Mouse (Mus musculus): ENCODE measurements around the gene Pcp4. TPM values are rescaled to one million over a fixed set of nuclear protein-coding genes. Genes with fewer than 3 reads are reported as not detected.

Pcp4 gene
- total and polyA plus RNA-seq, 3 experiments: 2.4 to 3.3 TPM; not detected in 1

DNA sequence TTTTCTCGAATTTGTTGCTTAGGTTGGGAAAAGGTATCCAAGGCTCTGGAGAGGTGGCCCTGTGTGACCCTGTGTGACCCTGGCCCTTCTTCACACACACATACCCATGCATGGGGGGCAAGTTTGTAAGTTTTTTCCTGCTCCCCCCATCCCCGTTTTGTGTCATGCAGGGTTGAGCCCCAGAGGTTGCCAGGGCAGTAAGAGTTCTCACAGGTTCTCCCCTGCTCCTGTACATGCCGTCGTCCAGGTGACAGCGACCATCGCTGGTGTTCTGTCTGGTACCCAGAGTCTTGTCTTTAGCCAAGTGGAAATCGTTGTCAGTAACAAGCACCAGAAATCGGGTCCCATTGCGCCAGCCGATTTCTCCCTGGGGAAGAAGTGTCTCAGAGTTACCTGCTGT is 34.1 kb upstream of the Pcp4 start:
- Histone ChIP-seq H3K9me3 (replicated peaks; ENCODE audit: low read length) (no peaks in the 10 kb centered on the region), H3K4me3 (replicated peaks in 1 of 3; ENCODE audit: low read depth in 2 of 3, low read length in 2 of 3, poor library complexity in 1 of 3) (no peak overlapping the region), H3K27me3 (replicated peaks) (peaks cover 3% of the 10 kb centered on the region), H3K4me2 (ENCODE audit: insufficient read depth, low read depth, poor library complexity, severe bottlenecking) (no peak overlapping the region), H3K9ac (ENCODE audit: insufficient read depth, low read depth) (no peak overlapping the region), H3K79me2 (replicated peaks; ENCODE audit: control insufficient read depth, extremely low read depth, insufficient read depth, poor library complexity, severe bottlenecking) (no peaks in the 10 kb centered on the region), H3K4me1 (ENCODE audit: control insufficient read depth in 1 of 2, insufficient read depth in 2 of 2) (peaks cover 0 to 20% of the 10 kb centered on the region in 2 experiments; a peak in 2 of 4 replicates), H3K36me3 (replicated peaks in 1 of 2; ENCODE audit: control insufficient read depth in 1 of 2, insufficient read depth in 1 of 2, low read length in 1 of 2) (no peaks in the 10 kb centered on the region), H3K27ac (ENCODE audit: insufficient read depth, low read depth) (no peak overlapping the region)
- dilution Hi-C loops (cut with MboI; ENCODE audit: extremely low pct_ligation_motif_present, extremely low pct_unique_long_range_greater_than_20kb, low sequenced_read_pairs): no loop called here
- in situ Hi-C loops (cut with MboI; ENCODE audit: low pct_ligation_motif_present, low pct_unique_long_range_greater_than_20kb, low sequenced_read_pairs): no loop called here
- no peak for TF ChIP-seq E2F4 (IDR thresholded peaks at IDR 0.05; ENCODE audit: insufficient replicate concordance, low read depth, low read length)
- no peak for TF ChIP-seq UBTF (IDR thresholded peaks at IDR 0.05; ENCODE audit: low read depth, low read length)
- TF ChIP-seq RAD21 (IDR thresholded peaks at IDR 0.05; ENCODE audit: low read depth, low read length): no peak
- TF ChIP-seq JUN (IDR thresholded peaks at IDR 0.05; ENCODE audit: insufficient read depth, low read depth, low read length): no peak
- TF ChIP-seq NRF1 (IDR thresholded peaks at IDR 0.05; ENCODE audit: low read depth, low read length): no peak
- TF ChIP-seq MAX (IDR thresholded peaks at IDR 0.05; ENCODE audit: low read length): no peak
- no peak for TF ChIP-seq CTCF (conservative IDR thresholded peaks at IDR 0.05 in 1 of 2, IDR thresholded peaks at IDR 0.05 in 1 of 2; ENCODE audit: low read depth in 2 of 2, low read length in 2 of 2)
- TF ChIP-seq HCFC1 (IDR thresholded peaks at IDR 0.05; ENCODE audit: low read depth, low read length): no peak
- no peak for TF ChIP-seq IRF4 (IDR thresholded peaks at IDR 0.05; ENCODE audit: low read depth, low read length)
- no peak for TF ChIP-seq CHD2 (IDR thresholded peaks at IDR 0.05; ENCODE audit: low read length)
- TF ChIP-seq TBP (conservative IDR thresholded peaks at IDR 0.05; ENCODE audit: low read depth, low read length): no peak
- no peak for TF ChIP-seq SMC3 (IDR thresholded peaks at IDR 0.05; ENCODE audit: low read depth, low read length)
- no peak for TF ChIP-seq ZC3H11A (IDR thresholded peaks at IDR 0.05; ENCODE audit: low read depth, low read length)
- no peak for TF ChIP-seq NELFE (IDR thresholded peaks at IDR 0.05; ENCODE audit: low read depth, low read length)
- no peak for TF ChIP-seq USF1 (IDR thresholded peaks at IDR 0.05; ENCODE audit: low read depth, low read length)
- no peak for TF ChIP-seq ZNF384 (IDR thresholded peaks at IDR 0.05; ENCODE audit: low read depth, low read length)
- no peak for TF ChIP-seq KAT2A (IDR thresholded peaks at IDR 0.05; ENCODE audit: insufficient replicate concordance, low read length)
- TF ChIP-seq ETS1 (conservative IDR thresholded peaks at IDR 0.05; ENCODE audit: low read depth, low read length): no peak
- TF ChIP-seq MAZ (IDR thresholded peaks at IDR 0.05; ENCODE audit: low read depth, low read length): no peak
- no peak for DNase-seq (ENCODE audit: extremely low read depth)

DNA sequence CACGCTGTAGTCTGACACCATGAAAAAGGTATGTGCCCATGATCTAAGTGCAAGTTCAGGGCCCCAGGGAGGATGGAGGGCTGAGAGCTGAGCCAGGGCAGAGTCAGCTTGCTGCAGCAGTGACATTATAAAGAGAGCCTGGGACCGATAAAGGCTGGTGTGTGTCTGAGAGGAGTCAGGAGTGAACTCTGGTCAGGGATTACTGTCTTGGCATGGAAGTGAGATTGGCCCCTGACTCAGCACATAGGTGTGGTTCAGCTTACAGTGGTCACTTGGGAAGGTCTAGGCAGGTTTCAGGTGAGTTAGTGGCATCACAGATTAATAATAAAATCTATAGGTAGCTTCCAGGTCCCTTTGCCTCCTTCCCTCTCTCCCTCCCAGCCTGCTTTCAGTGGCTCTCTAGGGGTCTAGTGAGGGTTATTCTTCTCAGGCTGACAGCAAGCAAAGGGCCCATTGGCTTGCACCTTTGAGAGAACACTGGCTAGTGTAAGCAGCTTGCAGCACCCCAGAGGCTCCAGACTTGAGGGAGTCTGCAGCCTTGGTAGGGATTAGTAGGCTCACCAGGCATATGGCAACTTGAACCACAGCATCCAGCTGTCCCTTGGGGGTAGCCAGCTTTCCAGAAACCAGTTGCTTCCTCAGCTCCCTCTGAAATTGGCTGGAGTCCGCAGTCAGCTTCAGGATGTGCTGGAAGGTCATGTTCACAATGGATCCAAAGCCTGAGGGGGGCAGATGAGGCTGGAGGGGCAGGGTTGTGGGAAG is 33.2 kb upstream of the Pcp4 start:
- dilution Hi-C loops (cut with MboI; ENCODE audit: extremely low pct_ligation_motif_present, extremely low pct_unique_long_range_greater_than_20kb, low sequenced_read_pairs): no loop called here
- H3K4me1 ChIP-seq (ENCODE audit: control insufficient read depth in 1 of 2, insufficient read depth in 2 of 2): peaks cover 0 to 20% of the 10 kb centered on the region in 2 experiments; a peak in 2 of 4 replicates
- no peaks in the 10 kb centered on the region for H3K9me3 ChIP-seq (replicated peaks; ENCODE audit: low read length)
- no peak overlapping the region for H3K4me3 ChIP-seq (replicated peaks in 1 of 3; ENCODE audit: low read depth in 2 of 3, low read length in 2 of 3, poor library complexity in 1 of 3)
- in situ Hi-C loops (cut with MboI; ENCODE audit: low pct_ligation_motif_present, low pct_unique_long_range_greater_than_20kb, low sequenced_read_pairs): no loop called here
- H3K27ac ChIP-seq (ENCODE audit: insufficient read depth, low read depth): no peak overlapping the region
- no peak for TF ChIP-seq ZNF384 (IDR thresholded peaks at IDR 0.05; ENCODE audit: low read depth, low read length)
- no peak for TF ChIP-seq BHLHE40 (IDR thresholded peaks at IDR 0.05; ENCODE audit: low read depth, low read length)
- TF ChIP-seq ZKSCAN1 (IDR thresholded peaks at IDR 0.05; ENCODE audit: borderline replicate concordance, low read depth, low read length): no peak
- no peak for TF ChIP-seq USF2 (conservative IDR thresholded peaks at IDR 0.05; ENCODE audit: low read depth, low read length)
- TF ChIP-seq ETS1 (conservative IDR thresholded peaks at IDR 0.05; ENCODE audit: low read depth, low read length): no peak
- no peak for TF ChIP-seq CHD1 (IDR thresholded peaks at IDR 0.05; ENCODE audit: low read depth, low read length)
- H3K27me3 ChIP-seq (replicated peaks): no peaks in the 10 kb centered on the region
- H3K79me2 ChIP-seq (replicated peaks; ENCODE audit: control insufficient read depth, extremely low read depth, insufficient read depth, poor library complexity, severe bottlenecking): no peaks in the 10 kb centered on the region
- no peak overlapping the region for H3K4me2 ChIP-seq (ENCODE audit: insufficient read depth, low read depth, poor library complexity, severe bottlenecking)
- DNase-seq (ENCODE audit: extremely low read depth): no peak
- no peak overlapping the region for H3K9ac ChIP-seq (ENCODE audit: insufficient read depth, low read depth)
- H3K36me3 ChIP-seq (replicated peaks in 1 of 2; ENCODE audit: control insufficient read depth in 1 of 2, insufficient read depth in 1 of 2, low read length in 1 of 2): no peaks in the 10 kb centered on the region
